In genomic region chr1:90692851-90693250, GRCm38 (mm10) we compare ENCODE assay signal across 12 mouse cellular contexts.
"Had no signal": no experiment of that assay in that cellular context is flagged by ENCODE, and none has a peak within 500 bp of the region (broad histone marks: within the 10 kb centered on the region; RNA-seq: fewer than 3 reads in every experiment).

No protein-coding gene starts in this region.

- H3K27ac ChIP-seq: liver, embryonic 14.5 days; midbrain, embryonic 10.5 days; midbrain, embryonic 12.5 days; neural tube, embryonic 12.5 days had no signal

- H3K27me3 ChIP-seq: midbrain, embryonic 12.5 days; neural tube, embryonic 12.5 days had no signal

- ATAC-seq: midbrain, embryonic 16.5 days had no signal

- H3K4me3 ChIP-seq: midbrain, embryonic 10.5 days; midbrain, embryonic 12.5 days; neural tube, embryonic 12.5 days had no signal

- DNase-seq: lung, adult 18-20 months; lung, embryonic 14.5 days; lung, postnatal 10 days; lung, postnatal 4 days; midbrain, embryonic 14.5 days; right cerebral cortex, postnatal 14 days; thymus, adult 18-20 months had no signal
